8 mouse cellular contexts compared by ENCODE assay signal in the genomic region with DNA sequence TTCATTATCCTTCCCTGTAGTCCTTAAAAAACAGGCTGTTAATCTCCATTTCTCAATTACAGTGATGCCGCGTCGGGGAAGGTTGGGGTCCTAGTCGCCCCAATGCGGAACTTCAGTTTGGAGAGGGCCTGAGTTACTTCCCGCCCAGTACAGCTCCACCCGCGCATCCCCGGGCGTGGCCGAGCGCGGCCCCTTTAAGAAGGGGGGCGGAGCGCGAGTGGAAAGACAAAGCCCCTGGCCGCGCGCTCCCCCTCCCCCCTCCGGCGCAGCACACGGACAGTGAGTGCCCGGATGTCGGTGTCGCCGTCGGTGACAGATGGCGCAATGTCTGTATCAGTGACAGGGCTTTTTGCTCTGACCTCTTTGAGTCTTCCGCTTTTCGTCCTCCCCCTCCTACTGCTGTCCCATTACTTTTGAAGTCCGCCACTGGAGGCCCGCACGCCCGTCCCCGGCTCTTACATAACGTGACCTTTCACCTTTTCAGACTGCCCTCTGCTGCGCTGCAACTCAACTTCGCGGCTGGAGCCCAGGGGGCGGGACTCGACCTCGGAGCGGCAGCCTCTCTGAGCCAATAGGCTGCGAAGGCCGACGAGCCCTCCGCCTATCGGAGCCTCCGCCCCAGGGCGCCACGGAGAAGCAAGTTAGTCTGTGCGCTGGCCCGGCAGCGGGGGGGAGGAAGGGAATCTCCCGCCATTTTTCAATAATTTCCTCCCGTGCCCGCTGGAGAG. TPM values are rescaled to one million over a fixed set of nuclear protein-coding genes. Genes with fewer than 3 reads are reported as not detected.
A peak's percentile ranks its signal among the peaks of the same experiment; 100 is the strongest.
DNase-seq lines count a peak whose midpoint lies in the region; ATAC-seq lines count a peak whose summit lies in the region.

A gene (plus strand): TSS at position 644 of the 728 bp plus-strand sequence.

- H3K4me2 ChIP-seq in hindbrain, embryonic 12.5 days (replicated peaks): peak within 1 kb of the TSS; percentile 74

- H3K4me1 ChIP-seq in hindbrain, embryonic 12.5 days: peaks cover 20% of the 10 kb centered on the region

- under 1% methylated on average over 57 of the region's 57 CpGs for WGBS in hindbrain, embryonic 12.5 days

- peaks cover 22% of the 10 kb centered on the region for H3K36me3 ChIP-seq in hindbrain, embryonic 12.5 days

- peak; percentile 98 for DNase-seq in NIH3T3 (ENCODE audit: low read depth)
- DNase-seq in cerebellum, postnatal 10 days: peak; percentile 99 to 100
- peak; percentile 98 for DNase-seq in frontal cortex, postnatal 10 days (ENCODE audit: low spot score in 2 of 2)
- peak; percentile 98 for DNase-seq in layer of hippocampus, postnatal 14 days (ENCODE audit: low spot score in 2 of 2)
- peak; percentile 97 for DNase-seq in lung, postnatal 14 days
- DNase-seq in retina, adult 2 months (ENCODE audit: low read depth, low spot score): peak; percentile 97
- DNase-seq in thymus, postnatal 36 days: peak; percentile 96 to 99

- H3K27ac ChIP-seq in hindbrain, embryonic 12.5 days: peak within 1 kb of the TSS; percentile 98

- peak; percentile 98 for ATAC-seq in hindbrain, embryonic 12.5 days (ENCODE audit: low FRiP score)

- H3K9me3 ChIP-seq in hindbrain, embryonic 12.5 days (replicated peaks): no peaks in the 10 kb centered on the region

- H3K4me3 ChIP-seq in hindbrain, embryonic 12.5 days: peak within 1 kb of the TSS; percentile 98

- H3K9ac ChIP-seq in hindbrain, embryonic 12.5 days: peak within 1 kb of the TSS; percentile 97

- H3K27me3 ChIP-seq in hindbrain, embryonic 12.5 days: no peaks in the 10 kb centered on the region

RNA-seq across cellular contexts. Expression of the gene that starts here (rescaled TPM):
- polyA plus RNA-seq in hindbrain, embryonic 12.5 days (2016; fragmentation: Nextera tagmentation; extraction: Ambion mirVana): 63.6 and 63.7 TPM in 2 replicates
- total RNA-seq in layer of hippocampus, postnatal 14 days (2021): 10 to 100 TPM; 54.6 to 55.2 TPM

Comparison
In these comparisons a context has a peak if more than half of its experiments do, and no peak if none do; other contexts are left out.
1. Peak in every context shown above with its lines: DNase-seq, ATAC-seq, H3K4me3 ChIP-seq and H3K27ac ChIP-seq.